Mouse (Mus musculus) embryonic facial prominence, embryonic 11.5 days (tissue): Measurements from ENCODE around the gene Fshb. TPM values are rescaled to one million over a fixed set of nuclear protein-coding genes. Genes with fewer than 3 reads are reported as not detected.

Source experiments
- ATAC-seq: fragments of 200-750 bp; cut with Nextera tagmentation; replicated peaks from 2 replicates; pipeline ENCODE4 v1.8.0; 2017; ENCODE audit warnings: low read depth; ENCODE audit not compliant: insufficient number of reproducible peaks, low FRiP score, low TSS enrichment
- DNase-seq: peaks from one replicate; pipeline ENCODE4 v3.0.0-alpha.2; 2015; ENCODE audit warnings: low spot score
- H3K27ac ChIP-seq: fragments of 300-500 bp; sonication (generic); replicated peaks from 2 replicates; pipeline ENCODE4 v1.5.1; 2014; ENCODE audit warnings: mild to moderate bottlenecking, low read depth, low read length, control low read depth
- H3K27me3 ChIP-seq: fragments of 300-500 bp; sonication (generic); 2 replicates; pipeline ENCODE4 v1.6.1; 2014; ENCODE audit warnings: mild to moderate bottlenecking, low read length, moderate library complexity, mixed read lengths; ENCODE audit not compliant: control insufficient read depth, insufficient read depth
- H3K36me3 ChIP-seq: fragments of 300-500 bp; sonication (generic); replicated peaks from 2 replicates; pipeline ENCODE4 v1.6.1; 2014; ENCODE audit warnings: low read depth, mild to moderate bottlenecking, low read length, moderate library complexity, mixed read lengths; ENCODE audit not compliant: control insufficient read depth, insufficient read depth
- H3K4me1 ChIP-seq: fragments of 300-500 bp; sonication (generic); 2 replicates; pipeline ENCODE4 v1.6.1; 2014; ENCODE audit warnings: low read length, mixed read lengths; ENCODE audit not compliant: control insufficient read depth, insufficient read depth
- H3K4me2 ChIP-seq: fragments of 300-500 bp; sonication (generic); 2 replicates; pipeline ENCODE4 v1.6.1; 2014; ENCODE audit warnings: low read depth, mild to moderate bottlenecking, control low read depth, low read length, moderate library complexity
- H3K4me3 ChIP-seq: fragments of 300-500 bp; sonication (generic); 2 replicates; pipeline ENCODE4 v1.5.1; 2014; ENCODE audit warnings: low read depth, low read length, control low read depth
- H3K9ac ChIP-seq: fragments of 300-500 bp; sonication (generic); replicated peaks from 2 replicates; pipeline ENCODE4 v1.6.1; 2014; ENCODE audit warnings: mild to moderate bottlenecking, control low read depth, low read length
- H3K9me3 ChIP-seq: fragments of 300-500 bp; sonication (generic); replicated peaks from 2 replicates; pipeline ENCODE4 v1.6.1; 2016; ENCODE audit warnings: mild to moderate bottlenecking, low read length, inconsistent platforms, mixed read lengths; ENCODE audit not compliant: control insufficient read depth
- WGBS: fragments of 180-500 bp; shearing (Covaris S2); extraction: QIAGEN DNeasy Blood & Tissue Kit; methylation state at CpG from one replicate; pipeline ENCODE4 v1.1.7; 2014; 5-methylcytosine and 5-hydroxymethylcytosine counted together
- polyA plus RNA-seq: library from polyadenylated mRNA; unstranded; fragments of >200 nt; fragmentation: Nextera tagmentation; extraction: Ambion mirVana; gene quantifications from 2 replicates; pipeline ENCODE4 v1.2.1, GENCODE M21; 2014

The Fshb gene
- not detected in 2 replicates for polyA plus RNA-seq

- no peak within 1 kb of the TSS for H3K9ac ChIP-seq
- H3K27ac ChIP-seq: no peak within 1 kb of the TSS
- H3K4me1 ChIP-seq: no peaks in the 10 kb centered on the region
- no peak for DNase-seq
- no peaks in the 10 kb centered on the region for H3K9me3 ChIP-seq
- H3K36me3 ChIP-seq: no peaks in the 10 kb centered on the region
- 74% methylated on average over 4 of the region's 4 CpGs for WGBS
- H3K27me3 ChIP-seq: no peaks in the 10 kb centered on the region
- no peak for ATAC-seq
- no peak within 1 kb of the TSS for H3K4me3 ChIP-seq
- no peak within 1 kb of the TSS for H3K4me2 ChIP-seq
Observed at GRCm38 (mm10) chr2:107059556-107059955, at the start of gene Fshb. Fshb (minus strand) TSS chr2:107059656.

GRCm38 (mm10) chr2:107084256-107084655 is 24.8 kb upstream of the Fshb start:
- Histone ChIP-seq H3K27me3 (no peaks in the 10 kb centered on the region), H3K9ac (no peak overlapping the region), H3K4me1 (no peaks in the 10 kb centered on the region), H3K27ac (no peak overlapping the region), H3K36me3 (no peaks in the 10 kb centered on the region), H3K4me2 (no peak overlapping the region), H3K9me3 (no peaks in the 10 kb centered on the region), H3K4me3 (no peak overlapping the region)
- ATAC-seq: no peak
- 13% methylated on average over 2 of the region's 2 CpGs for WGBS
- DNase-seq: no peak

- 47% methylated on average over 14 of the region's 14 CpGs for WGBS
Observed at GRCm38 (mm10) chr2:107083071-107083885, 23.8 kb upstream of the Fshb start.

GRCm38 (mm10) chr2:107063260-107063659 is 3.8 kb upstream of the Fshb start:
- Histone ChIP-seq H3K27ac (no peak overlapping the region), H3K27me3 (no peaks in the 10 kb centered on the region), H3K9ac (no peak overlapping the region), H3K4me1 (no peaks in the 10 kb centered on the region), H3K4me2 (no peak overlapping the region), H3K9me3 (no peaks in the 10 kb centered on the region), H3K4me3 (no peak overlapping the region), H3K36me3 (no peaks in the 10 kb centered on the region)
- ATAC-seq: no peak
- DNase-seq: no peak
- 42% methylated on average over 2 of the region's 2 CpGs for WGBS

More at GRCm38 (mm10) chr2:107083071-107083885, 23.8 kb upstream of the Fshb start:
- no peaks in the 10 kb centered on the region for H3K36me3 ChIP-seq
- H3K27me3 ChIP-seq: no peaks in the 10 kb centered on the region
- no peak overlapping the region for H3K4me3 ChIP-seq
- no peaks in the 10 kb centered on the region for H3K9me3 ChIP-seq
- DNase-seq (peak; percentile 59), ATAC-seq (no peak)
- no peak overlapping the region for H3K27ac ChIP-seq
- H3K4me1 ChIP-seq: no peaks in the 10 kb centered on the region
- no peak overlapping the region for H3K9ac ChIP-seq
- H3K4me2 ChIP-seq: no peak overlapping the region

GRCm38 (mm10) chr2:107045955-107046354 is 13.5 kb downstream of the Fshb start:
- no peak for DNase-seq
- H3K4me2 ChIP-seq: no peak overlapping the region
- ATAC-seq: no peak
- H3K36me3 ChIP-seq: no peaks in the 10 kb centered on the region
- no peak overlapping the region for H3K9ac ChIP-seq
- H3K9me3 ChIP-seq: no peaks in the 10 kb centered on the region
- no peaks in the 10 kb centered on the region for H3K27me3 ChIP-seq
- H3K4me3 ChIP-seq: no peak overlapping the region
- H3K4me1 ChIP-seq: no peaks in the 10 kb centered on the region
- no peak overlapping the region for H3K27ac ChIP-seq

GRCm38 (mm10) chr2:107040816-107041215 is 18.6 kb downstream of the Fshb start:
- WGBS: 90% methylated on average over 4 of the region's 4 CpGs
- H3K9ac ChIP-seq: no peak overlapping the region
- H3K9me3 ChIP-seq: no peaks in the 10 kb centered on the region
- ATAC-seq: no peak
- H3K4me3 ChIP-seq: no peak overlapping the region
- no peaks in the 10 kb centered on the region for H3K36me3 ChIP-seq
- no peaks in the 10 kb centered on the region for H3K4me1 ChIP-seq
- no peak overlapping the region for H3K27ac ChIP-seq
- DNase-seq: no peak
- H3K27me3 ChIP-seq: no peaks in the 10 kb centered on the region
- no peak overlapping the region for H3K4me2 ChIP-seq

- Histone ChIP-seq H3K4me2 (no peak overlapping the region), H3K9me3 (no peaks in the 10 kb centered on the region), H3K27me3 (no peaks in the 10 kb centered on the region), H3K27ac (no peak overlapping the region), H3K36me3 (no peaks in the 10 kb centered on the region), H3K4me1 (no peaks in the 10 kb centered on the region), H3K9ac (no peak overlapping the region), H3K4me3 (no peak overlapping the region)
- no peak for DNase-seq
- no peak for ATAC-seq
- 88% methylated on average over 2 of the region's 2 CpGs for WGBS
Observed at GRCm38 (mm10) chr2:107035980-107036379, 23.5 kb downstream of the Fshb start.

- Histone ChIP-seq H3K9me3 (no peaks in the 10 kb centered on the region), H3K36me3 (no peaks in the 10 kb centered on the region), H3K4me1 (no peaks in the 10 kb centered on the region), H3K4me3 (no peak overlapping the region), H3K9ac (no peak overlapping the region), H3K27me3 (no peaks in the 10 kb centered on the region), H3K27ac (no peak overlapping the region), H3K4me2 (no peak overlapping the region)
- DNase-seq (no peak), ATAC-seq (no peak)
- 76% methylated on average over 4 of the region's 4 CpGs for WGBS
Observed at GRCm38 (mm10) chr2:107024694-107025093, 34.8 kb downstream of the Fshb start.
